Mouse (Mus musculus): ENCODE measurements around the gene Vmn2r70. TPM values are rescaled to one million over a fixed set of nuclear protein-coding genes. Genes with fewer than 3 reads are reported as not detected.

The Vmn2r70 gene
- total RNA-seq (2021): not detected

GRCm38 (mm10) chr7:85569092-85569491 is at the start of gene Vmn2r70:
TSS of gene Vmn2r70 (minus strand) at chr7:85569192.
- DNase-seq: no peak

GRCm38 (mm10) chr7:85562787-85563186 is 6.2 kb downstream of the Vmn2r70 start, which contains the start of gene Vmn2r71:
TSS of gene Vmn2r71 (plus strand) at chr7:85563087.
- no peak for DNase-seq

GRCm38 (mm10) chr7:85543118-85543517 is 25.9 kb downstream of the Vmn2r70 start:
- no peak for DNase-seq

- DNase-seq: no peak
Measured at GRCm38 (mm10) chr7:85542108-85542507, 26.9 kb downstream of the Vmn2r70 start.

Other genes starting within 250 kb of the Vmn2r70 start
- not detected for gene Vmn2r69, start 153.3 kb downstream of the Vmn2r70 start, total RNA-seq (2021)
- not detected for gene Vmn2r71, start 6.1 kb downstream of the Vmn2r70 start, total RNA-seq (2021)
- not detected for gene Vmn2r72, start 185.9 kb upstream of the Vmn2r70 start, total RNA-seq (2021)

Measured in layer of hippocampus, postnatal 36 days (tissue).